8 mouse cellular contexts compared by ENCODE assay signal in genomic region chr9:49340136-49341043, GRCm38 (mm10). TPM values are rescaled to one million over a fixed set of nuclear protein-coding genes. Genes with fewer than 3 reads are reported as not detected.
DNase-seq lines count a peak whose midpoint lies in the region; ATAC-seq and TF ChIP-seq lines count a peak whose summit lies in the region.

TSS of gene Drd2 (plus strand) at chr9:49340627.

- H3K36me3 ChIP-seq in forebrain, embryonic 11.5 days (ENCODE audit: control insufficient read depth, insufficient read depth, low read length), result no peaks in the 10 kb centered on the region
- H3K36me3 ChIP-seq in intestine, postnatal 0 days (ENCODE audit: control insufficient read depth, insufficient read depth), result no peaks in the 10 kb centered on the region

- peaks cover 26% of the 10 kb centered on the region for H3K27me3 ChIP-seq in forebrain, embryonic 11.5 days (ENCODE audit: control insufficient read depth, insufficient read depth, low read length)
- H3K27me3 ChIP-seq in intestine, postnatal 0 days (replicated peaks; ENCODE audit: control insufficient read depth, insufficient read depth, low read length), result peaks cover 26% of the 10 kb centered on the region

- peak within 1 kb of the TSS; percentile 77 for H3K4me2 ChIP-seq in forebrain, embryonic 11.5 days (ENCODE audit: low read depth, low read length, severe bottlenecking)
- peak within 1 kb of the TSS; percentile 41 for H3K4me2 ChIP-seq in intestine, postnatal 0 days (replicated peaks; ENCODE audit: low read depth)

- H3K27ac ChIP-seq in forebrain, embryonic 11.5 days (ENCODE audit: low read depth, low read length), result no peak within 1 kb of the TSS
- H3K27ac ChIP-seq in intestine, postnatal 0 days (ENCODE audit: low read depth, low read length), result no peak within 1 kb of the TSS

- H3K9me3 ChIP-seq in forebrain, embryonic 11.5 days (ENCODE audit: control insufficient read depth, low read length), result no peaks in the 10 kb centered on the region
- no peaks in the 10 kb centered on the region for H3K9me3 ChIP-seq in intestine, postnatal 0 days (ENCODE audit: control insufficient read depth)

- WGBS in forebrain, embryonic 11.5 days, result under 1% methylated on average over 66 of the region's 84 CpGs
- WGBS in intestine, postnatal 0 days, result 2% methylated on average over 81 of the region's 84 CpGs

- no peak for TF ChIP-seq POLR2A in brain, embryonic 14.5 days (IDR thresholded peaks at IDR 0.05; ENCODE audit: borderline replicate concordance, extremely low read depth, insufficient read depth, insufficient read length, poor library complexity, severe bottlenecking)

- no peak within 1 kb of the TSS; the same call in 1 of the 2 replicates for H3K9ac ChIP-seq in forebrain, embryonic 11.5 days (ENCODE audit: low read length)
- no peak within 1 kb of the TSS for H3K9ac ChIP-seq in intestine, postnatal 0 days (ENCODE audit: low read depth, low read length)

- peak; percentile 83 for ATAC-seq in forebrain, embryonic 11.5 days (replicated peaks; ENCODE audit: low FRiP score)
- peak; percentile 49; the same call in 1 of the 2 replicates for ATAC-seq in intestine, postnatal 0 days

- H3K4me3 ChIP-seq in forebrain, embryonic 11.5 days (ENCODE audit: low read depth, low read length), result peak within 1 kb of the TSS; percentile 42
- 0 out of 2 replicates have a peak within 1 kb of the TSS, but pooled peaks have one; percentile 1 for H3K4me3 ChIP-seq in intestine, postnatal 0 days (ENCODE audit: low read depth, low read length)

- peak; percentile 3 for DNase-seq in kidney, adult 9 months
- no peak for DNase-seq in kidney, adult 8-10 months
- peak; percentile 61 for DNase-seq in brain, embryonic 14.5 days (ENCODE audit: low read depth)
- peak; percentile 84 for DNase-seq in forebrain, embryonic 11.5 days (ENCODE audit: low spot score)
- DNase-seq in mesoderm, embryonic 11.5 days (ENCODE audit: low read depth, low spot score), result peak; percentile 80
- DNase-seq in right cerebral cortex, postnatal 4 days, result peak; percentile 41
- no peak for DNase-seq in spleen, adult 18-20 months

- TF ChIP-seq CTCF in brain, embryonic 14.5 days (IDR thresholded peaks at IDR 0.05; ENCODE audit: borderline replicate concordance, extremely low read depth, insufficient read depth, insufficient read length), result no peak
- TF ChIP-seq CTCF in intestine, postnatal 0 days (IDR thresholded peaks at IDR 0.05; ENCODE audit: low read depth), result no peak

- H3K4me1 ChIP-seq in forebrain, embryonic 11.5 days (replicated peaks; ENCODE audit: control insufficient read depth, insufficient read depth, low read length), result peaks cover 8% of the 10 kb centered on the region; the same call in 1 of the 2 replicates
- no peaks in the 10 kb centered on the region for H3K4me1 ChIP-seq in intestine, postnatal 0 days (replicated peaks; ENCODE audit: control insufficient read depth, insufficient read depth, low read length)

RNA-seq across cellular contexts. Expression of gene Drd2, which starts in this region (rescaled TPM):
- polyA plus RNA-seq in brain, embryonic 14.5 days (2012; rRNA removed), result 5.7 and 8.2 TPM in 2 replicates
- polyA plus RNA-seq in forebrain, embryonic 11.5 days (2014; fragmentation: Nextera tagmentation; extraction: Ambion mirVana), result 0.24 and 0.57 TPM in 2 replicates
- not detected in 2 replicates for polyA plus RNA-seq in intestine, postnatal 0 days (2015; fragmentation: Nextera tagmentation; extraction: Ambion mirVana)

Comparison
In these comparisons a context has a peak if more than half of its experiments do, and no peak if none do; other contexts are left out.
1. DNase-seq: peak in kidney, adult 9 months (single experiment), brain, embryonic 14.5 days (single experiment), mesoderm, embryonic 11.5 days (single experiment) and right cerebral cortex, postnatal 4 days (single experiment); none in kidney, adult 8-10 months (0 of 2) and spleen, adult 18-20 months (0 of 2).
2. Peak in DNase-seq, ATAC-seq, H3K4me3 ChIP-seq and H3K4me2 ChIP-seq in forebrain, embryonic 11.5 days; RNA of the gene not detected or under 1 TPM.
3. Peak in ATAC-seq, H3K4me3 ChIP-seq and H3K4me2 ChIP-seq in intestine, postnatal 0 days; RNA of the gene not detected or under 1 TPM.